Mouse (Mus musculus): ENCODE results near the gene Fitm2. TPM values are rescaled to one million over a fixed set of nuclear protein-coding genes. Genes with fewer than 3 reads are reported as not detected.
"Not testable (repeated sequence)": the region's sequence is repeated elsewhere in the genome, so short reads cannot be mapped to it uniquely, and the experiment has no call there.

Gene Fitm2
- polyA plus RNA-seq, 1 experiment, result 24.6 TPM

DNA sequence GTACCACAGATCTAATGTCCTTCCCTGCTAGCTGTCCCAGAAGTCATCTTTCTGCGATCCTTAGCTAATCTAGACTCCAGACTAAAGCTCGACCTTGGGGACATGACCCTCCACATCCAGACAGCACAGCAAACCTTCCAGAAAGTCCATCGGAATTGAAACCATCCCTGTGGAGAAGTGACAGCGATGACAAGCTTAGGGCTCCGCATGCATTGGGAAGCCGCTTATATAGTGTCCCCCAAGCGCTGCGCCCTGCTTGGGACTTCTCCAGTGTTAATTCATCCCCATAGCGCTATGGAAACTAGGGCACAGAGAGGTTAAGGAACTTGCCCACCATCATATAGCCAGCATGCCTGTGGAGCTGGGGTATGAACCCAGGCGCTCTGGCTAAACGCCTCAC, 9.6 kb downstream of the Fitm2 start:
- no peaks in the 10 kb centered on the region for H3K36me3 ChIP-seq (ENCODE audit: control insufficient read depth, insufficient read depth)
- H3K79me2 ChIP-seq (ENCODE audit: control insufficient read depth, insufficient read depth), result no peaks in the 10 kb centered on the region
- H3K27me3 ChIP-seq (ENCODE audit: control insufficient read depth, insufficient read depth, insufficient read length), result no peaks in the 10 kb centered on the region
- H3K4me2 ChIP-seq (ENCODE audit: low read depth), result no peak overlapping the region
- no peak overlapping the region for H3ac ChIP-seq (ENCODE audit: control insufficient read depth, insufficient read length)
- TF ChIP-seq MAX (IDR thresholded peaks at IDR 0.05; ENCODE audit: low read depth), result no peak
- no peak for TF ChIP-seq POLR2AphosphoS2 (IDR thresholded peaks at IDR 0.05; ENCODE audit: insufficient read length, low read depth)
- no peak for TF ChIP-seq TCF3 (IDR thresholded peaks at IDR 0.05; ENCODE audit: insufficient read length, low read depth)
- TF ChIP-seq MYOD1 (IDR thresholded peaks at IDR 0.05; ENCODE audit: control insufficient read depth in 1 of 3, insufficient read length in 2 of 3, low read depth in 2 of 3), result no peak
- TF ChIP-seq SRF (IDR thresholded peaks at IDR 0.05; ENCODE audit: control insufficient read depth, insufficient read length, low read depth), result no peak
- TF ChIP-seq E2F4 (IDR thresholded peaks at IDR 0.05; ENCODE audit: insufficient read depth), result no peak
- no peak for TF ChIP-seq CEBPB (IDR thresholded peaks at IDR 0.05; ENCODE audit: insufficient read depth, poor library complexity, severe bottlenecking)
- TF ChIP-seq MYOG (IDR thresholded peaks at IDR 0.05; ENCODE audit: control insufficient read depth in 1 of 3, insufficient read depth in 1 of 3, insufficient read length in 2 of 3, low read depth in 2 of 3), result no peak
- no peak for TF ChIP-seq POLR2A (IDR thresholded peaks at IDR 0.05; ENCODE audit: insufficient read length, low read depth)
- TF ChIP-seq REST (IDR thresholded peaks at IDR 0.05; ENCODE audit: insufficient read depth, insufficient read length), result no peak
- no peak for TF ChIP-seq USF1 (IDR thresholded peaks at IDR 0.05; ENCODE audit: low read depth)
- no peak for TF ChIP-seq TCF12 (IDR thresholded peaks at IDR 0.05; ENCODE audit: insufficient read depth, poor library complexity, severe bottlenecking)
- no peak overlapping the region for H3K4me3 ChIP-seq

DNA sequence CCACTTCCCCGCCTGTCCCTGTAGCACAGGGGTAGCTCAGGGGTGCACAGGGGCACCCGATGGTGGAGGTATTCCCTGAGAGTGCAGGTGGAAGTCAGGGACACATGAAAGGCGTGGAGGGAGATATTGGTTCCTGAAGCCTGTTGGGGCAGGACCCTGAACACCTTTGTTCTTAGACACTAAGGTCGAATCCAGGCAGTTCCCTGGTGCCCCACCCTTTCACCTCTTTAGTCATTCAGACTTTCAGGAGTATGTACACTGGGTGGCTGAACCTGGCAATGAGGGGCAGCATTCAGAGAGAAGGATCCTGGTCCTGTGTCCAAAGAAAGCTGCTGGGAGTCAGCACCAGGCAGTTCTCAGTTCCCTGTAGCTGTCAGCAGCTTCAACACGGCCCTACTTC, 10.0 kb downstream of the Fitm2 start:
- Histone ChIP-seq H3K27me3 (ENCODE audit: control insufficient read depth, insufficient read depth, insufficient read length) (no peaks in the 10 kb centered on the region), H3K4me2 (ENCODE audit: low read depth) (no peak overlapping the region), H3ac (ENCODE audit: control insufficient read depth, insufficient read length) (no peak overlapping the region), H3K79me2 (ENCODE audit: control insufficient read depth, insufficient read depth) (no peaks in the 10 kb centered on the region), H3K36me3 (ENCODE audit: control insufficient read depth, insufficient read depth) (no peaks in the 10 kb centered on the region), H3K4me3 (no peak overlapping the region)
- TF ChIP-seq SRF (IDR thresholded peaks at IDR 0.05; ENCODE audit: control insufficient read depth, insufficient read length, low read depth) (no peak), MAX (IDR thresholded peaks at IDR 0.05; ENCODE audit: low read depth) (no peak), TCF12 (IDR thresholded peaks at IDR 0.05; ENCODE audit: insufficient read depth, poor library complexity, severe bottlenecking) (no peak), USF1 (IDR thresholded peaks at IDR 0.05; ENCODE audit: low read depth) (no peak), CEBPB (IDR thresholded peaks at IDR 0.05; ENCODE audit: insufficient read depth, poor library complexity, severe bottlenecking) (no peak), MYOD1 (IDR thresholded peaks at IDR 0.05; ENCODE audit: control insufficient read depth in 1 of 3, insufficient read length in 2 of 3, low read depth in 2 of 3) (no peak), MYOG (IDR thresholded peaks at IDR 0.05; ENCODE audit: control insufficient read depth in 1 of 3, insufficient read depth in 1 of 3, insufficient read length in 2 of 3, low read depth in 2 of 3) (no peak), E2F4 (IDR thresholded peaks at IDR 0.05; ENCODE audit: insufficient read depth) (no peak), TCF3 (IDR thresholded peaks at IDR 0.05; ENCODE audit: insufficient read length, low read depth) (no peak), REST (IDR thresholded peaks at IDR 0.05; ENCODE audit: insufficient read depth, insufficient read length) (no peak), POLR2A (IDR thresholded peaks at IDR 0.05; ENCODE audit: insufficient read length, low read depth) (no peak), POLR2AphosphoS2 (IDR thresholded peaks at IDR 0.05; ENCODE audit: insufficient read length, low read depth) (no peak)

DNA sequence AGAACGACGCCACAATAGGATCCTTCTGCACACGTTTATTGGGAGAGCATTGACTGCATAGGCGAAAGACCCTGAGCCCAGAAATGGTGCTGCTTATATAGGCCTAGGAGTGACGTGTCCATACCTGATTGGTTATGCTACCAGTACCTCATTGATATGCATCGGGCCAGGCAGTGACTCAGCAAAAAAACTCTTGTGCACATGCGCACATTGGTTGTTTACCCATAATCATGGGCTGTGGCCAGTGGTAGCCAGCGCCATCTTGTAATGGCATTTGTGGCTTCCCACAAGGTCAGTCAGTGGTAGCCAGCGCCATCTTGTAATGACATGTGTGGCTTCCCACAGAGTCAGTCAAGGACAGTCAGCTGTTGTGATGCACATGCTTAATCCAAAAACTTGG, 11.1 kb downstream of the Fitm2 start:
- TF ChIP-seq MYOD1 (IDR thresholded peaks at IDR 0.05; ENCODE audit: control insufficient read depth in 1 of 3, insufficient read length in 2 of 3, low read depth in 2 of 3) (peak in 1 of 3 experiments; percentile 4), MYOG (IDR thresholded peaks at IDR 0.05; ENCODE audit: control insufficient read depth in 1 of 3, insufficient read depth in 1 of 3, insufficient read length in 2 of 3, low read depth in 2 of 3) (peak in 1 of 3 experiments; percentile 14)
- H3K27me3 ChIP-seq (ENCODE audit: control insufficient read depth, insufficient read depth, insufficient read length); H3K4me3 ChIP-seq; H3K79me2 ChIP-seq (ENCODE audit: control insufficient read depth, insufficient read depth); H3ac ChIP-seq (ENCODE audit: control insufficient read depth, insufficient read length); H3K36me3 ChIP-seq (ENCODE audit: control insufficient read depth, insufficient read depth); H3K4me2 ChIP-seq (ENCODE audit: low read depth): not testable (repeated sequence)

DNA sequence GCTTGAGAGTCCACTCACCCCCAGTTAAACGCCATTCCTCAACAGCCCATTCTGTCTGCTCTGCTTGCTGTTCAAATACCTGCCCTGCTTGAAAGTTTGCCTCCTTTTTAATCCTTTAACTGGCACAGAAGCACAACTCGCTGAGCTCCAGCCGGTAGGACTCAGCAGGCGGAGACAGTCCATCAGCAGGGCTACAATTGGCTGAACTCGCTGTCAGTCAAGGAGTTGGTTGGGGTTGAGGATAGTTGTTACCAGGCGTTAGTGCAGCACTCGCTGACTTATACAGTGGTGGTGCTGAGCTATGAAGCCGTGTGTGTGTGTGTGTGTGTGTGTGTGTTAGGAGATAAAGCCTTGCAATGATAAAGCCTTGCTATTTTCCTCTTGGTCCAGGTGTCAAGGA, 11.8 kb downstream of the Fitm2 start:
- H3K36me3 ChIP-seq (ENCODE audit: control insufficient read depth, insufficient read depth), result no peaks in the 10 kb centered on the region
- no peaks in the 10 kb centered on the region for H3K27me3 ChIP-seq (ENCODE audit: control insufficient read depth, insufficient read depth, insufficient read length)
- H3K4me3 ChIP-seq, result no peak overlapping the region
- H3K4me2 ChIP-seq (ENCODE audit: low read depth), result no peak overlapping the region
- no peak for TF ChIP-seq POLR2A (IDR thresholded peaks at IDR 0.05; ENCODE audit: insufficient read length, low read depth)
- no peak for TF ChIP-seq CEBPB (IDR thresholded peaks at IDR 0.05; ENCODE audit: insufficient read depth, poor library complexity, severe bottlenecking)
- H3K79me2 ChIP-seq (ENCODE audit: control insufficient read depth, insufficient read depth), result no peaks in the 10 kb centered on the region
- H3ac ChIP-seq (ENCODE audit: control insufficient read depth, insufficient read length), result no peak overlapping the region

DNA sequence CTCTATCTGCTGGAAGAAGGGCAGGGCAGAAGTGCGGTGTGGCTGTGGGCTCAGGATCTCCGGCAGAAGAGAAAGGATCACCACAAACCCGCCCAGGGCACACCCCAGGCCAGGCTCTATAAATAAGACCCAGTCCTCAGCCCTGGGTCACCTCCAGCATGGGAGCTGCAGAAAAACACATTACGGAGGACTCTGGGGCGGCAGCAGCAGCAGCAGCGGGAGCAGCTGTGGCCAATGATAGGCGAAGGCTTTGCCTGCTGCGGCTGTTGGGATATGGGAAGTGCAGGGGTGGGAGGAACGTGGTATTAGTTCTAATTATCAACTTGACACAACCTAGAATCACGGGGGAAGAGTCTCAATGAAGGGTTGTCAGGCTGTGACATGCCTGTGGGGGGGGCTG, 13.0 kb downstream of the Fitm2 start:
- Histone ChIP-seq H3K36me3 (ENCODE audit: control insufficient read depth, insufficient read depth) (no peaks in the 10 kb centered on the region), H3K4me2 (ENCODE audit: low read depth) (peak overlapping the region; percentile 45), H3K79me2 (ENCODE audit: control insufficient read depth, insufficient read depth) (no peaks in the 10 kb centered on the region), H3K4me3 (no peak overlapping the region), H3ac (ENCODE audit: control insufficient read depth, insufficient read length) (no peak overlapping the region), H3K27me3 (ENCODE audit: control insufficient read depth, insufficient read depth, insufficient read length) (peaks cover 7% of the 10 kb centered on the region)
- TF ChIP-seq MYOG (IDR thresholded peaks at IDR 0.05; ENCODE audit: control insufficient read depth in 1 of 3, insufficient read depth in 1 of 3, insufficient read length in 2 of 3, low read depth in 2 of 3), result peak in 2 of 3 experiments; percentile 44 to 76
- TF ChIP-seq MAX (IDR thresholded peaks at IDR 0.05; ENCODE audit: low read depth), result no peak
- TF ChIP-seq MYOD1 (IDR thresholded peaks at IDR 0.05; ENCODE audit: control insufficient read depth in 1 of 3, insufficient read length in 2 of 3, low read depth in 2 of 3), result peak in 2 of 3 experiments; percentile 45 to 90
- TF ChIP-seq E2F4 (IDR thresholded peaks at IDR 0.05; ENCODE audit: insufficient read depth), result no peak

Measured in myocyte (in vitro differentiated cells).